Mouse (Mus musculus): ENCODE data around the gene Gpr153. TPM values are rescaled to one million over a fixed set of nuclear protein-coding genes. Genes with fewer than 3 reads are reported as not detected.

Gene Gpr153
- total RNA-seq, 2 experiments from 2014 or later: 28.0 to 31.2 TPM

GRCm38 (mm10) chr4:152263512-152264176, 10.4 kb upstream of the Gpr153 start:
- DNase-seq (ENCODE audit: low spot score in 2 of 2): no peak
- intact Hi-C loops (cut with DNase I): no loop called here

GRCm38 (mm10) chr4:152264177-152264530, 9.9 kb upstream of the Gpr153 start:
- no peak for DNase-seq (ENCODE audit: low spot score in 2 of 2)
- intact Hi-C loops (cut with DNase I): no loop called here

- intact Hi-C loops (cut with DNase I): no loop called here
- DNase-seq (ENCODE audit: low spot score in 2 of 2): no peak
Observed at GRCm38 (mm10) chr4:152264867-152265568, 9.0 kb upstream of the Gpr153 start.

DNA sequence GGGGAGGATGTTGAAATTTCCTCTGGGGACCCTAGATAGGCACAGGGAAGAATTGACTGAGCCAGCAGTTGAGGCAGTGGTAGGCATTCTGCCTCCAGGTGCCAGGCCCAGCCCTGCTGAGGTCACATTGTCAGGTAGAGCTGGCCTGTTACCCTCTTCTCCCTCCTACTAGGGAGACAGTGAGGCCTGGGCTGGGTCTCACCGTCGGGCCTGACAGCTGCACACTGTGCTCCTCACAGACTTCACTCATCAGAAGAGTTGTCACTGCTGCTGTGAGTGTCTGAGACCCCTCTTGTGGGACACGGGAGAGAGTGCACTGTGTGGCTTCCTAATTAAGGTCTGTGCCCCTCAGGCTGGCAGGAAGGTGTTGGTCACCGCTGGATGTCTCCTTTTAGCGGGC, 8.2 kb upstream of the Gpr153 start:
- intact Hi-C loops (cut with DNase I): no loop called here

DNA sequence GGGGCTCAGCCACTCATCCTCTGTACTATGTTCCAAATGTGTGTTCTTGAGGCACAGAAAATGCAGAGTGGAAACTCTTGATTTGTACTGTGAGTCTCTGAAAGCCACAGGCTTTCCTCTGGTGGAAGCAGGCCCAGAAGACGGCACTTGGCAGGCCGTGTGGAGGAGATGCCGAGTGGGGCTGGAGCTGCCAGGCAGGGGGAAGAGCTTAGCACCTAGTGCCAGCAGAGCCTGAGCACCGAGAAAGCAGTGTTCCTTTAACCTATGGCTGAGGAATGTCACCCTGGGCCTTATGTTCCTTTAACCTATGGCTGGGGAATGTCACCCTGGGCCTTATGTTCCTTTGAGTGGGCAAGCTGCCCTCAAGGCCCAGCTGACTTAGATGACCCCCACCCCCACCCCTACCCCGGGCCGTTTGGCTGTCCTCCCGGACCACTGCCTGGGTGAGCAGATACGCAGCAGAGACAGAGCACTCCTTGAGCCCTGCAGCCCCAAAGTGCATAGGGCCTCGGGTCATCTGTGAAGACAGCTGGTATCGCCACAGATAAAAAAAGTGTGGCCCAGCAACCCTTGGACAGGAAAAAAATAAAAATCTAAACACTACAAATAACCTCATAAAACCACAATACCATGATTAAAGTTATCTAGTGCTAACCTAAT, 7.7 kb upstream of the Gpr153 start:
- intact Hi-C loops (cut with DNase I): no loop called here
- peak; percentile 62 to 64 for DNase-seq (ENCODE audit: low spot score in 2 of 2)

More for the DNA sequence above, 8.2 kb upstream of the Gpr153 start:
- no peak for DNase-seq (ENCODE audit: low spot score in 2 of 2)

GRCm38 (mm10) chr4:152267748-152268369, 6.2 kb upstream of the Gpr153 start:
- intact Hi-C loops (cut with DNase I): no loop called here
- no peak for DNase-seq (ENCODE audit: low spot score in 2 of 2)

DNA sequence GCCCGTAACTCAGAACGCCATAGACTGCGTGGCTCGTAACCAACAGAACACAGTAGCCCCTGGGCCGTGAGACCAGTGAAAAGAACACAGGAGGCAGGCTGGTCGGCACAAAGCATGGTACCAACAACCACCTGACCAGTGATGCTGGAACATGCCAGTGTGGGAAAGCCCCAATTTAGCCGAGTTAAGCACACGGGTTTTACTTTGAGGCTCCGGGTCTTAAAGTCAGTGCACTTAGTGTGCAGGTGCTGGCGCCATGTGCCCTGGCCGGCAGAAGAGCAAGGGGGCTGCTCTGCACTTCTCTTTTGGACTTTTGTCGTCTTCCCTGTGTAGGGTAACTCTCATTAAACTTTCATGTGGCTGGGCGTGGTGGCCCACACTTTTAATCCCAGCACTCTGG, 4.1 kb upstream of the Gpr153 start:
- intact Hi-C loops (cut with DNase I): no loop called here
- no peak for DNase-seq (ENCODE audit: low spot score in 2 of 2)

DNA sequence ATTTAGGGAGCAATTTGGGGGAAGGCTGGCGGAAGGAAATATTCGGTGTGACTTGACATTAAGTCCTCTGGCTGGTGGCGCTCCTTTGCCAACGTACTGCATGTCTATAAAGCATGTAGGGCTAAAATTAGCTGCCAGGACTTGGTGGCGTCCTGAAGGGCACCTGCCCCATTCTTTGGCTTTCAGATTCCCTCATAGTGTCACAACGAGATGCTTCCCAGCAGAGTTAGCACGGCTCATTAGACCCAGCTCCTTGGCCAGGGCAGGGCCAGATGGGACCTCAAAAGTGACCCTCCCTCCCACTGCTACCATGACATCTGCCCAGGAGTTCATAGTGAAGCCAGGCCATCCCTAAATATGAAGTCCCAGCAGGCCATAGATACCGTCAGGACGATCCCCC, 3.4 kb upstream of the Gpr153 start:
- no peak for DNase-seq (ENCODE audit: low spot score in 2 of 2)
- intact Hi-C loops (cut with DNase I): no loop called here

- intact Hi-C loops (cut with DNase I): no loop called here
- no peak for DNase-seq (ENCODE audit: low spot score in 2 of 2)
Observed at GRCm38 (mm10) chr4:152271334-152271733, 2.7 kb upstream of the Gpr153 start.

- intact Hi-C loops (cut with DNase I): no loop called here
- no peak for DNase-seq (ENCODE audit: low spot score in 2 of 2)
Observed at GRCm38 (mm10) chr4:152272006-152272405, 2.0 kb upstream of the Gpr153 start.

GRCm38 (mm10) chr4:152272449-152273049, 1.5 kb upstream of the Gpr153 start:
- DNase-seq (ENCODE audit: low spot score in 2 of 2): no peak
- intact Hi-C loops (cut with DNase I): no loop called here

- intact Hi-C loops (cut with DNase I): no loop called here
- DNase-seq (ENCODE audit: low spot score in 2 of 2): no peak
Observed at GRCm38 (mm10) chr4:152273191-152273590, 841 bp upstream of the Gpr153 start.

DNA sequence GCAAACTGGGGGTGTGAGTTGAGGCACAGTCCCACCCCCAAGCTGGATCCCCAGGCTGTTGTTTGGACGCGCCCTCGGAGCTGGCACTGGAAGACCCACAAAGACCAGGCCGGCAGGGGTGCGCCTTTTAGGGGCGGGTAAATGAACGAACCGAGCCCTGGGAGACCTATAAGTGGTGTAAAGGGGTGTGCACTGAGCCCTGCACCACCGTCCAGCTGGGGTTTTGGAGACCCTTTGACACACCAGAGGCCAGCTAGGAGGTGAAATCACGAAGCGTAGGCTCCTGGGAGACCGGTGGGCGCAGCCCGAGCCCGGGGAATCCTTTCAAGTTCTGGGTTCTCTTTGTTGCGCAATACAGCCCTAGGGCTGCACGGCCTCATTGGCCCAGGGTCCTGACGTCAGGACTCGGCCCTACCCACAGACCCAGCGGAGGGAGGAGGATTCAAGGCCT, 674 bp downstream of the Gpr153 start:
- intact Hi-C loops (cut with DNase I): no loop called here
- no peak for DNase-seq (ENCODE audit: low spot score in 2 of 2)

- no peak for DNase-seq (ENCODE audit: low spot score in 2 of 2)
- intact Hi-C loops (cut with DNase I): no loop called here
Observed at GRCm38 (mm10) chr4:152276389-152277347, 2.6 kb downstream of the Gpr153 start.

GRCm38 (mm10) chr4:152277916-152278315, 3.9 kb downstream of the Gpr153 start:
- intact Hi-C loops (cut with DNase I): no loop called here

GRCm38 (mm10) chr4:152278986-152279385, 5.0 kb downstream of the Gpr153 start:
- intact Hi-C loops (cut with DNase I): no loop called here
- peak; percentile 60 to 70 for DNase-seq (ENCODE audit: low spot score in 2 of 2)

More at GRCm38 (mm10) chr4:152277916-152278315, 3.9 kb downstream of the Gpr153 start:
- DNase-seq (ENCODE audit: low spot score in 2 of 2): no peak

DNA sequence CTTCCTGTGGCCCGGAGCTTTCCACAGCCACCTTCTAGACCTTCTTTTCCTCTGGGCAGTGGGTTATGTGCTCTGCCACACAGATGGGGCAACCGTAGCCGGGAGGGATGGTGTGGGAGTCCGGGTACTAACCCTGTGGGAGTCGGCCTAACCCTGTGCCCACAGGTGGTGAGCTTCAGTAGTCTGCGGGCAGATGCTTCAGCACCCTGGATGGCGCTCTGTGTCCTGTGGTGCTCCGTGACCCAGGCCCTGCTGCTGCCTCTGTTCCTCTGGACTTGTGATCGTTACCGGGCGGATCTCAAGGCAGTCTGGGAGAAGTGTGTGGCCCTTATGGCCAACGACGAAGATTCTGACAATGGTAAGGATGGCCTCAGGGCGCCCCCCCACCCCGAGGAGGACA, 7.6 kb downstream of the Gpr153 start:
- DNase-seq (ENCODE audit: low spot score in 2 of 2): no peak
- intact Hi-C loops (cut with DNase I): no loop called here

DNA sequence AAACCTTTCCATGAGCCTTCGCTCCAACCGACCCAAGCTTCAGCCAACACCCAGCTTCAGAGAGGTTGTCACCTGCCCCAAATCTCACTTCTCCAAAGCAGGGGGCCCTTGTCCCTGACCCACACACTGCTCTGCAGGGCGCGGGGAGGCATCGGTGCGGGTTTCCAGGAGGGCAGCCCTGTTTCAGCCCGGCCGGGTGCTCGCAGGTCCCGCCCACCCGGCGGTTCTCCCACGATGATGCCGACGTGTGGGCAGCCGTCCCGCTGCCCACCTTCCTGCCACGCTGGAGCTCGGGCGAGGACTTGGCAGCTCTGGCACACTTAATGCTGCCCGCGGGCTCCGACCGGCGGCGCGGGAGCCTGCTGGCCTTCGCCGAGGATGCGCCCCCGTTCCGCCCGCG, 8.7 kb downstream of the Gpr153 start:
- intact Hi-C loops (cut with DNase I): no loop called here
- no peak for DNase-seq (ENCODE audit: low spot score in 2 of 2)

Data from left cerebral cortex, postnatal 36 days (tissue).